Mouse (Mus musculus) neutrophil, adult 5-6 weeks (primary cell): ENCODE measurements at regions not wholly inside any gene's neighbourhood (a gene's known extent, or its start where the extent isn't known, plus 50 kb on each side); places are given as distances from the start of the nearest gene placed in this dataset.

Experiments
- ATAC-seq: fragments of 151-379, 151-347 bp; 2 replicates; pipeline ENCODE4 v1.8.0; 2017; ENCODE audit warnings: mild to moderate bottlenecking, moderate TSS enrichment; ENCODE audit not compliant: insufficient number of reproducible peaks, poor library complexity, low FRiP score, severe bottlenecking; ENCODE audit errors: extremely low read depth

GRCm38 (mm10) chr1:143888510-143888909 is 111.4 kb downstream of the Uchl5 start:
- ATAC-seq = no peak

DNA sequence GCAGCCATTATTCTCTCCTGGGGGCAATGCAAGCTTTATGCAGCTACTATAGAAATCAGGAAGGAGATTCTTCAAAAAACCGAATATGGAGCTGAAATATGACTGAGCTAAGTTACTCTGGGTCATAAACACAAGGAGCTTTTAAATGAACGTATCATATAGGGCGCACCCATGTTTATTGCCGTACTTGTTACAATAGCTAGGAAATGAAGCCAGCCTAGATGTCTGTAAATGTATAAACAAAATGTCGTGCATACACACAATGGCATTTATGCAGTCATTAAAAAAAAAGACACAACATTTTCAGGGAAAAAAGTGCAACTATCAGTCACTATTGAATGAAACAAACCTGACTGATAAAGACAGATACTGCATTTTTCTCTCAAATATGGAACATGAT is 111.0 kb downstream of the Uchl5 start:
- ATAC-seq = no peak

DNA sequence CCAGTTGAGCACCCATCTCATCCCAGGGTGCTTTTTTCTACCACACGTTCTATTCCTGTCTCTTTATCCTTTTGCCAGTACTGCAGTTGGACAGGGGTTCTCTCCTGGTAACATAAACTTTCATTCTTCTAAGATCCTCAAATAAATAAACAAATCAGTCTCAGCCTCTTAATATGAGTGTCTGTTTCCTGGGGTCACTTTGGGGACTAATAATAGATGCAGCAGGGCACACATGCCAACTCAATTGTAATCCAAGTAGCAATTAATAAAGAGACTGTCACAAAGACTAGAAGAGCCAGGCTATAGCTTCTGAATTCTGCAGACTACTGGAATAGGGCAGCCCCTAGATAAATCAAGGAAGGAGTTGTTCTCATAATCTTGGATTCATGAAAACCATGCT is 108.9 kb downstream of the Uchl5 start:
- no peak for ATAC-seq

DNA sequence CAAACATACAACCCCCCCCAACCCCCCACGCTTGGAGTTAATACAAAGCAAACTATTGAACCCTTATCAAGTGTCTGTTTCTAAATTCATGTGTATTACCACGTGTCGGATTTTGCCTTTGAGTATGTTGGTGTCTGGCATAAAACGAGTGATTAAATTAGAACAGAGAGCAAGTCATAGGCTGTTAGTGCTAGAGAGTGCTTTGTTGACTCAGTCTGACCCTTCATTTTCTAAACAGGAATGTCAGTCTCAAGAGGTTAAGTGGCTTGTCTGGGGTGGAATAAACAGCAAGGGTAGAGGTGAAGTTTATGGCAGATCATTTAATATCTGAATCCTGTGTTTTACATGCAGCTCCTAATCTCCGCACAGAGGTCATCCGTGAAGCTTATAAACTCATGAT is 104.1 kb downstream of the Uchl5 start:
- ATAC-seq = no peak

DNA sequence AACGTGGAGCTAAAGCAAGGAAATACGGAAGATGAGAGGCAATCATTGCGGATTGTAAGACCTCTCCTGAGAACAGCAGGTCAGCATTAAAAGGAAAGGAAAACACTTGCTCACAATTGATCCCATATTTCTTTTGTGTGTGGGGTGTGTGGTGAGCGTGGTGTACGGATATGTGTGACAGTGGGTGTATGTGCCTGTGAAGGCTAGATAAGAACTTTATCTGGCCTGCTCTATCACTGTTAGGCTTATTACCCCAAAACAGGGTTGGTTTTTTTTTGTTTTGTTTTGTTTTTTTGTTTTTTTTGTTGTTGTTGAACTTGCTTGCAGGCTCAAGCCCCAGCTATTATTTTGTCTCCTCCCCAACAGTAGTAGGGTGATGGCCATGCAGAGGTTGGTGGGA is 102.5 kb downstream of the Uchl5 start:
- no peak for ATAC-seq

DNA sequence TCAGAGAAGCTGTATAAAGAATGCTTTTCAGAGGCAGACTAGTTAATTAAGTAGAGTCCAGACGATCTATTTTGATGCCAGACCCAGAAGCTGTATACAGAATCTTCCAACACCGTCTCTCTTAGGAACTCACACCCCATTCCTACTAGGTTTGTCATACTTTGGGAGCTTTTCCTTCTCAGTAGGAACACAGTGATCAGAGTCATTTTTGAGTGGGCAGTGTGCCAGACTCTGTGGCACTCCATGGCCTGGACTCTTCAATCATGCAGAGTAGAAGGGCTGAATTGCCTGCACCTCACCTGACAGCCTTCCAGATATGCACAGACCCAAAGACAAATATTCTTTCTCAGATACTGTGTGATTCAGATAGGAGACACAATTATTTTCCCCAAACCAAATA is 101.2 kb downstream of the Uchl5 start:
- ATAC-seq = no peak

GRCm38 (mm10) chr1:143860319-143860718 is 83.2 kb downstream of the Uchl5 start:
- ATAC-seq = no peak

DNA sequence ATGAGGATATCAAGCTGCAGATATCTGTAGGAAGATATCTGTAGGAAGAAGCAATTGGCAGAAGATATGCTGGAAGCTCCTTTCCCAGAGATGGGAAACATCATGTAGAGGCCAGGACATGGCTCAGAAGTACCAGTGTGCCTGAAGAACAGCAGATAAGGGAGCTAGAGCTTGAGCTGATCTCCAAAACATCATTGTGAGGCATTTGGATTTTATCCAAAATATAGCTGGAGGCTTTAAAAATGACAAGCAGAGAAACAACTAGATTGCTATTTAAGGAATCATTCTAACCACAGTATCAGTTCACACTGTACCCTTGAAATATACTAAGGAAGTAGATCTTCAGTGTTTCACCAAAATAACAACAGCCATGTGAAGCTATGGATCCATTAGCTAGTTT is 81.5 kb downstream of the Uchl5 start:
- no peak for ATAC-seq
